Mouse (Mus musculus): Measurements from ENCODE around the gene Phactr2.

DNA sequence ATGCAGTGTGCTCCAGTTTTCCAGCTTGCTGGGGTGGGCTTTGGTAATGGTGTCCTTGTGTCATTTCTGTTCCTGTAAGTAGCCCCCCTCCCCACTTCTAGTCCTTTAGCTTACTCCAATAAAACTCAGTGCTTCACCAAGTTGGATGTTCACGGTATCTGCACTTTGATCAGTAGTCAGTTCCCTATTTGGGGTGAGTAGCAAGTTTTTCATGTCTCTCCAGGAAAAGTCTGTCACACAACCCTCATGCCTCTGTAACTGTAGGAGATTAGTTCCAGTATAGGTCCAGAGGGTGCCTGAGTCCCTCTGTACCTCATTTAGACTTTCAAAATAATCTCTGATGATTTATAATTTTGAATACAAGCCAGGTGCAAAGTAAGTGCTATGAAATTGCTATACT lies 275.0 kb downstream of the Phactr2 start:
- TF ChIP-seq CTCF (IDR thresholded peaks at IDR 0.05; ENCODE audit: low read depth, low read length) (no peak), GATA1 (IDR thresholded peaks at IDR 0.05; ENCODE audit: borderline replicate concordance, low read length) (no peak), TAL1 (conservative IDR thresholded peaks at IDR 0.05; ENCODE audit: low read depth, low read length) (no peak), POLR2AphosphoS5 (IDR thresholded peaks at IDR 0.05; ENCODE audit: insufficient replicate concordance, low read depth, low read length) (no peak), GATA2 (IDR thresholded peaks at IDR 0.05; ENCODE audit: borderline replicate concordance, low read depth, low read length) (no peak)
